ENCODE assay signal across 15 mouse cellular contexts in the genomic region with DNA sequence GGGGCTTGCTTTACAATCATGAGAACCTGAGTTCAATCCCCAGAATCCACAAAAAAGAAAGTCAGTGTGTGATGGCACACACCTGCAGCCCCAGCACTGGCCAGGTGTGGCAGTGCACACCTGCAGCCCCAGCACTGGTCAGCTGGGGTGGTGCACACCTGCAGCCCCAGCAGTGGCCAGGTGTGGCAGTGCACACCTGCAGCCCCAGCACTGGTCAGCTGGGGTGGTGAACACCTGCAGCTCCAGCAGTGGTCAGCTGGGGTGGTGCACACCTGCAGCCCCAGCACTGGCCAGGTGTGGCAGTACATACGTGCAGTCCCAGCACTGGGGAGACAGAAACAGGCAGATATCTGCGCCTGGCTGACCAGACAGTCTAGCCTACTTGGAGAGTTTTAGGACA. TPM values are rescaled to one million over a fixed set of nuclear protein-coding genes. Genes with fewer than 3 reads are reported as not detected.
DNase-seq lines count a peak whose midpoint lies in the region; ATAC-seq and TF ChIP-seq lines count a peak whose summit lies in the region.
"Had no signal": no experiment of that assay in that cellular context is flagged by ENCODE, and none has a peak within 500 bp of the region (broad histone marks: within the 10 kb centered on the region; RNA-seq: fewer than 3 reads in every experiment).

No protein-coding gene starts in this region.

- no peak for ATAC-seq in kidney, embryonic 14.5 days (ENCODE audit: low FRiP score, low TSS enrichment)
- peak; percentile 83 for ATAC-seq in intestine, postnatal 0 days
- no peak for ATAC-seq in activated CD4-positive, CD25-positive, alpha-beta regulatory T cell, adult 4 months
- ATAC-seq: CD4-positive, CD25-positive, alpha-beta regulatory T cell, adult 4 months had no signal

- H3K27ac ChIP-seq in kidney, adult 2 months (ENCODE audit: insufficient read depth, low read depth, low read length), result no peak overlapping the region
- H3K27ac ChIP-seq in kidney, embryonic 14.5 days (ENCODE audit: low read depth, low read length), result no peak overlapping the region
- no peak overlapping the region for H3K27ac ChIP-seq in intestine, postnatal 0 days (ENCODE audit: low read depth, low read length)
- H3K27ac ChIP-seq: heart, embryonic 13.5 days; hindbrain, embryonic 13.5 days had no signal

- H3K4me3 ChIP-seq in kidney, adult 2 months (ENCODE audit: insufficient read depth, low read depth, low read length), result no peak overlapping the region
- H3K4me3 ChIP-seq in kidney, embryonic 14.5 days (ENCODE audit: low read length), result no peak overlapping the region
- no peak overlapping the region for H3K4me3 ChIP-seq in E14TG2a.4 (replicated peaks; ENCODE audit: low read length)
- no peak overlapping the region for H3K4me3 ChIP-seq in intestine, postnatal 0 days (ENCODE audit: low read depth, low read length)
- H3K4me3 ChIP-seq: heart, embryonic 13.5 days; hindbrain, embryonic 13.5 days had no signal

- no peaks in the 10 kb centered on the region for H3K4me1 ChIP-seq in kidney, adult 2 months (ENCODE audit: control insufficient read depth, insufficient read depth, low read length)
- H3K4me1 ChIP-seq in kidney, embryonic 14.5 days (ENCODE audit: control insufficient read depth, insufficient read depth, low read length), result no peaks in the 10 kb centered on the region
- H3K4me1 ChIP-seq in E14TG2a.4 (replicated peaks; ENCODE audit: low read depth, low read length), result peaks cover 28% of the 10 kb centered on the region
- no peaks in the 10 kb centered on the region for H3K4me1 ChIP-seq in intestine, postnatal 0 days (replicated peaks; ENCODE audit: control insufficient read depth, insufficient read depth, low read length)
- H3K4me1 ChIP-seq: heart, embryonic 13.5 days had no signal

- no peak overlapping the region for H3K9ac ChIP-seq in kidney, embryonic 14.5 days (ENCODE audit: low read depth, low read length)
- H3K9ac ChIP-seq in intestine, postnatal 0 days (ENCODE audit: low read depth, low read length), result no peak overlapping the region
- H3K9ac ChIP-seq: heart, embryonic 13.5 days; hindbrain, embryonic 13.5 days had no signal

- no peak for TF ChIP-seq POLR2A in kidney, adult 2 months (IDR thresholded peaks at IDR 0.05; ENCODE audit: low read depth, low read length)

- H3K9me3 ChIP-seq in kidney, embryonic 14.5 days (ENCODE audit: control insufficient read depth, low read length), result no peaks in the 10 kb centered on the region
- H3K9me3 ChIP-seq in E14TG2a.4 (ENCODE audit: low read length), result no peaks in the 10 kb centered on the region
- H3K9me3 ChIP-seq in intestine, postnatal 0 days (ENCODE audit: control insufficient read depth), result no peaks in the 10 kb centered on the region
- H3K9me3 ChIP-seq: heart, embryonic 13.5 days; hindbrain, embryonic 13.5 days had no signal

- DNase-seq in kidney, adult 2 months, result peak; percentile 12
- DNase-seq in lung, postnatal 10 days, result peak; percentile 10
- no peak for DNase-seq in right cerebral cortex, postnatal 36 days (ENCODE audit: low spot score in 2 of 2)
- no peak for DNase-seq in urinary bladder, postnatal 25 days (ENCODE audit: low spot score)
- DNase-seq: cerebellum, adult 11 months; gastrocnemius, postnatal 25 days; right cerebral cortex, postnatal 25 days had no signal

- no peak; the same call in 1 of the 2 replicates for TF ChIP-seq CTCF in kidney, adult 2 months (conservative IDR thresholded peaks at IDR 0.05; ENCODE audit: insufficient read depth, insufficient read length, low read depth, low read length)
- TF ChIP-seq CTCF in E14TG2a.4 (conservative IDR thresholded peaks at IDR 0.05; ENCODE audit: low read length), result peak; percentile 29; the same call in 1 of the 2 replicates
- TF ChIP-seq CTCF in intestine, postnatal 0 days (IDR thresholded peaks at IDR 0.05; ENCODE audit: low read depth), result peak; percentile 74

- H3K27me3 ChIP-seq in kidney, adult 2 months (replicated peaks; ENCODE audit: control insufficient read depth, insufficient read depth, low read length), result no peaks in the 10 kb centered on the region
- H3K27me3 ChIP-seq in kidney, embryonic 14.5 days (ENCODE audit: control insufficient read depth, insufficient read depth, low read length), result peaks cover 4% of the 10 kb centered on the region; the same call in 1 of the 2 replicates
- H3K27me3 ChIP-seq in E14TG2a.4 (ENCODE audit: insufficient read depth, low read length), result peaks cover 3% of the 10 kb centered on the region; the same call in 1 of the 2 replicates
- H3K27me3 ChIP-seq in intestine, postnatal 0 days (replicated peaks; ENCODE audit: control insufficient read depth, insufficient read depth, low read length), result no peaks in the 10 kb centered on the region

- 79% methylated on average over 2 of the region's 2 CpGs for WGBS in kidney, adult 2 months
- WGBS in kidney, embryonic 14.5 days, result 76% methylated on average over 2 of the region's 2 CpGs
- 52% methylated on average over 2 of the region's 2 CpGs for WGBS in intestine, postnatal 0 days

- H3K4me2 ChIP-seq in kidney, embryonic 14.5 days (replicated peaks; ENCODE audit: low read depth, low read length), result no peak overlapping the region
- no peak overlapping the region for H3K4me2 ChIP-seq in intestine, postnatal 0 days (replicated peaks; ENCODE audit: low read depth)
- H3K4me2 ChIP-seq: heart, embryonic 13.5 days; hindbrain, embryonic 13.5 days had no signal

- H3K36me3 ChIP-seq in kidney, adult 2 months (ENCODE audit: control insufficient read depth, insufficient read depth, low read length), result no peaks in the 10 kb centered on the region
- H3K36me3 ChIP-seq in kidney, embryonic 14.5 days (ENCODE audit: control insufficient read depth, insufficient read depth, low read length), result no peaks in the 10 kb centered on the region
- no peaks in the 10 kb centered on the region for H3K36me3 ChIP-seq in E14TG2a.4 (ENCODE audit: insufficient read depth, low read length)
- no peaks in the 10 kb centered on the region for H3K36me3 ChIP-seq in intestine, postnatal 0 days (ENCODE audit: control insufficient read depth, insufficient read depth)
- H3K36me3 ChIP-seq: heart, embryonic 13.5 days; hindbrain, embryonic 13.5 days had no signal

RNA-seq across cellular contexts. Expression of a gene that starts 32.8 kb away (rescaled TPM):
- polyA plus RNA-seq in kidney, adult 2 months (2012; rRNA removed), result 0.02 and 0.07 TPM in 2 replicates
- 0.51 and 0.65 TPM in 2 replicates for polyA plus RNA-seq in kidney, embryonic 14.5 days (2014; fragmentation: Nextera tagmentation; extraction: Ambion mirVana)
- 0.05 and 0.07 TPM in 2 replicates for polyA plus RNA-seq in intestine, postnatal 0 days (2015; fragmentation: Nextera tagmentation; extraction: Ambion mirVana)
- polyA plus RNA-seq in activated CD4-positive, CD25-positive, alpha-beta regulatory T cell, adult 4 months (2017; shearing (Covaris generic)), result under 1 TPM in 1 of 2 experiments, not detected in 1; 0.21 TPM
- polyA plus RNA-seq: CD4-positive, CD25-positive, alpha-beta regulatory T cell, adult 4 months; liver, adult 2 months had no signal

Comparison
In these comparisons a context has a peak if more than half of its experiments do, and no peak if none do; other contexts are left out.
1. DNase-seq: peak in kidney, adult 2 months (single experiment) and lung, postnatal 10 days (single experiment); none in right cerebral cortex, postnatal 36 days (0 of 2) and urinary bladder, postnatal 25 days (single experiment).